ENCODE assay signal across 22 mouse cellular contexts in genomic region chr16:38592946-38593345, GRCm38 (mm10).
"Had no signal": no experiment of that assay in that cellular context is flagged by ENCODE, and none has a peak within 500 bp of the region (broad histone marks: within the 10 kb centered on the region; RNA-seq: fewer than 3 reads in every experiment).

No protein-coding gene starts in this region.

- H3K27ac ChIP-seq: heart, embryonic 13.5 days; heart, embryonic 15.5 days; hindbrain, embryonic 13.5 days; hindbrain, embryonic 15.5 days; hindbrain, postnatal 0 days; kidney, embryonic 15.5 days; kidney, postnatal 0 days; limb, embryonic 10.5 days; limb, embryonic 12.5 days; liver, embryonic 13.5 days; liver, embryonic 15.5 days had no signal

- H3K4me3 ChIP-seq: heart, embryonic 13.5 days; heart, embryonic 15.5 days; hindbrain, embryonic 13.5 days; hindbrain, embryonic 15.5 days; kidney, embryonic 15.5 days; left cerebral cortex, adult 2 months; limb, embryonic 10.5 days; limb, embryonic 12.5 days; liver, embryonic 13.5 days; liver, embryonic 15.5 days had no signal

- DNase-seq: gastrocnemius, postnatal 14 days; gastrocnemius, postnatal 36 days; heart, adult 18-20 months; heart, postnatal 36 days; kidney, adult 11 months; kidney, adult 2 months; kidney, adult 9 months; kidney, postnatal 25 days; kidney, postnatal 4 days; liver; liver, embryonic 13.5 days had no signal

- H3K4me1 ChIP-seq: heart, embryonic 13.5 days; heart, embryonic 15.5 days; hindbrain, embryonic 13.5 days; hindbrain, embryonic 15.5 days; kidney, embryonic 15.5 days; limb, embryonic 10.5 days; limb, embryonic 12.5 days; liver, embryonic 13.5 days; liver, embryonic 15.5 days had no signal
